Mouse (Mus musculus) liver, embryonic 14.5 days (tissue): ENCODE data around the gene Nprl2.

Source experiments
- CTCF ChIP-seq: IDR thresholded peaks from 2 replicates; pipeline ENCODE4 v1.5.1; 2016; ENCODE audit warnings: antibody characterized with exemption, low read depth, control low read depth
- EP300 ChIP-seq: IDR thresholded peaks from 2 replicates; pipeline ENCODE4 v1.6.1; 2016; ENCODE audit warnings: antibody characterized with exemption, low read depth

GRCm38 (mm10) chr9:107540420-107540819 is 1.6 kb upstream of the Nprl2 start:
- TF ChIP-seq EP300 (no peak), CTCF (no peak)
